Mouse (Mus musculus) bone marrow, adult 2 months (tissue): ENCODE data around the gene Pld5. TPM values are rescaled to one million over a fixed set of nuclear protein-coding genes. Genes with fewer than 3 reads are reported as not detected.

ENCODE experiments used
- H3K27ac ChIP-seq: fragments of 200-500 bp; 2 replicates; pipeline ENCODE4 v1.5.1; 2012; ENCODE audit warnings: low read depth, mild to moderate bottlenecking, control low read depth, inconsistent platforms, low read length; ENCODE audit not compliant: control insufficient read depth, poor library complexity, insufficient read depth
- H3K4me1 ChIP-seq: fragments of 200-500 bp; 2 replicates; pipeline ENCODE4 v1.6.1; 2011; ENCODE audit warnings: low read length; ENCODE audit not compliant: control insufficient read depth, insufficient read depth
- H3K4me3 ChIP-seq: fragments of 200-500 bp; replicated peaks from 2 replicates; pipeline ENCODE3; 2011; ENCODE audit warnings: mild to moderate bottlenecking, low read depth, low read length, control low read depth; ENCODE audit not compliant: control insufficient read depth
- CTCF ChIP-seq: fragments of 200-500 bp; IDR thresholded peaks from 2 replicates; pipeline ENCODE4 v1.5.1; 2011; ENCODE audit warnings: low read length, control low read depth; ENCODE audit not compliant: control insufficient read depth, insufficient read depth
- POLR2A ChIP-seq: fragments of 200-500 bp; IDR thresholded peaks from 2 replicates; pipeline ENCODE4 v1.6.1; 2011; ENCODE audit warnings: low read depth, mild to moderate bottlenecking, control low read depth, low read length, borderline replicate concordance; ENCODE audit not compliant: control insufficient read depth
- WGBS: fragments of 180-500 bp; shearing (Covaris S2); methylation state at CpG from one replicate; pipeline ENCODE4 v1.1.7; 2018; 5-methylcytosine and 5-hydroxymethylcytosine counted together
- polyA plus RNA-seq: library from polyadenylated mRNA; stranded (reverse); fragments of >200 nt; gene quantifications from 2 replicates; pipeline ENCODE4 v1.2.4, GENCODE M21; 2011; ENCODE audit warnings: low replicate concordance; ENCODE audit not compliant: missing spikeins, insufficient read depth, insufficient read length

Gene Pld5
- polyA plus RNA-seq, 1 experiment = not detected

GRCm38 (mm10) chr1:176223196-176223595 lies 51.9 kb downstream of the Pld5 start:
- 6% methylated on average over 12 of the region's 12 CpGs for WGBS
- no peak for TF ChIP-seq POLR2A
- TF ChIP-seq CTCF = peak; percentile 30; the same call in 1 of the 2 replicates
- Histone ChIP-seq H3K4me1 (no peaks in the 10 kb centered on the region), H3K4me3 (no peak overlapping the region), H3K27ac (no peak overlapping the region)

- WGBS = 79% methylated on average over 5 of the region's 5 CpGs
- no peak overlapping the region for H3K4me3 ChIP-seq
- no peaks in the 10 kb centered on the region for H3K4me1 ChIP-seq
- no peak overlapping the region for H3K27ac ChIP-seq
- TF ChIP-seq POLR2A (no peak), CTCF (no peak)
Observed at GRCm38 (mm10) chr1:176218217-176218616, 56.9 kb downstream of the Pld5 start.

- WGBS = 65% methylated on average over 17 of the region's 17 CpGs
- Histone ChIP-seq H3K27ac (no peak overlapping the region), H3K4me1 (no peaks in the 10 kb centered on the region), H3K4me3 (no peak overlapping the region)
- TF ChIP-seq CTCF = no peak
- TF ChIP-seq POLR2A = no peak
Observed at GRCm38 (mm10) chr1:176213645-176214221, 61.4 kb downstream of the Pld5 start.

- H3K4me1 ChIP-seq = no peaks in the 10 kb centered on the region
- 75% methylated on average over 9 of the region's 9 CpGs for WGBS
Observed at GRCm38 (mm10) chr1:176212922-176213644, 62.0 kb downstream of the Pld5 start.

GRCm38 (mm10) chr1:176210803-176211202 lies 64.3 kb downstream of the Pld5 start:
- whole genome bisulfite sequencing = 78% methylated on average over 1 of the region's 1 CpGs
- no peak for TF ChIP-seq POLR2A
- TF ChIP-seq CTCF = no peak
- no peak overlapping the region for H3K27ac ChIP-seq
- no peak overlapping the region for H3K4me3 ChIP-seq
- no peaks in the 10 kb centered on the region for H3K4me1 ChIP-seq

More at GRCm38 (mm10) chr1:176212922-176213644, 62.0 kb downstream of the Pld5 start:
- no peak overlapping the region for H3K27ac ChIP-seq
- TF ChIP-seq CTCF (no peak), POLR2A (no peak)
- no peak overlapping the region for H3K4me3 ChIP-seq

GRCm38 (mm10) chr1:176208014-176208413 lies 67.1 kb downstream of the Pld5 start:
- 62% methylated on average over 2 of the region's 2 CpGs for WGBS
- no peak for TF ChIP-seq CTCF
- no peak for TF ChIP-seq POLR2A
- H3K4me3 ChIP-seq = no peak overlapping the region

GRCm38 (mm10) chr1:176202360-176202759 lies 72.8 kb downstream of the Pld5 start:
- 68% methylated on average over 3 of the region's 3 CpGs for WGBS

More at GRCm38 (mm10) chr1:176208014-176208413, 67.1 kb downstream of the Pld5 start:
- Histone ChIP-seq H3K4me1 (no peaks in the 10 kb centered on the region), H3K27ac (no peak overlapping the region)

GRCm38 (mm10) chr1:176197036-176197766 lies 77.9 kb downstream of the Pld5 start:
- 68% methylated on average over 6 of the region's 6 CpGs for WGBS
- no peak for TF ChIP-seq POLR2A
- TF ChIP-seq CTCF = no peak

More at GRCm38 (mm10) chr1:176202360-176202759, 72.8 kb downstream of the Pld5 start:
- Histone ChIP-seq H3K4me3 (no peak overlapping the region), H3K27ac (no peak overlapping the region), H3K4me1 (no peaks in the 10 kb centered on the region)
- TF ChIP-seq CTCF = no peak

More at GRCm38 (mm10) chr1:176197036-176197766, 77.9 kb downstream of the Pld5 start:
- H3K27ac ChIP-seq = no peak overlapping the region
- no peaks in the 10 kb centered on the region for H3K4me1 ChIP-seq
- H3K4me3 ChIP-seq = no peak overlapping the region
